Mouse (Mus musculus): Measurements from ENCODE around the gene Sdr42e1. TPM values are rescaled to one million over a fixed set of nuclear protein-coding genes. Genes with fewer than 3 reads are reported as not detected.
A peak's percentile ranks its signal among the peaks of the same experiment; 100 is the strongest.

Gene Sdr42e1
- 1 to 10 TPM; 2.1 to 2.8 (median 2.2) TPM for total RNA-seq (2022)

GRCm38 (mm10) chr8:117673430-117673830 lies at the start of gene Sdr42e1:
TSS of gene Sdr42e1 (minus strand) at chr8:117673689.
- peak; percentile 43 for DNase-seq (ENCODE audit: low spot score)

GRCm38 (mm10) chr8:117718152-117718860 lies 44.8 kb upstream of the Sdr42e1 start:
- DNase-seq (ENCODE audit: low spot score) = no peak

GRCm38 (mm10) chr8:117715896-117716295 lies 42.4 kb upstream of the Sdr42e1 start:
- DNase-seq (ENCODE audit: low spot score) = no peak

- no peak for DNase-seq (ENCODE audit: low spot score)
Observed at GRCm38 (mm10) chr8:117714604-117715003, 41.1 kb upstream of the Sdr42e1 start.

- no peak for DNase-seq (ENCODE audit: low spot score)
Observed at GRCm38 (mm10) chr8:117712226-117712625, 38.7 kb upstream of the Sdr42e1 start.

GRCm38 (mm10) chr8:117706141-117706540 lies 32.7 kb upstream of the Sdr42e1 start:
- no peak for DNase-seq (ENCODE audit: low spot score)

- no peak for DNase-seq (ENCODE audit: low spot score)
Observed at GRCm38 (mm10) chr8:117702701-117703100, 29.2 kb upstream of the Sdr42e1 start.

GRCm38 (mm10) chr8:117701859-117702258 lies 28.4 kb upstream of the Sdr42e1 start, which contains the start of gene Hsd17b2:
TSS of gene Hsd17b2 (plus strand) at chr8:117701904.
- DNase-seq (ENCODE audit: low spot score) = no peak

GRCm38 (mm10) chr8:117701246-117701645 lies 27.8 kb upstream of the Sdr42e1 start:
- no peak for DNase-seq (ENCODE audit: low spot score)

- DNase-seq (ENCODE audit: low spot score) = no peak
Observed at GRCm38 (mm10) chr8:117700699-117701098, 27.2 kb upstream of the Sdr42e1 start.

- no peak for DNase-seq (ENCODE audit: low spot score)
Observed at GRCm38 (mm10) chr8:117697248-117697647, 23.8 kb upstream of the Sdr42e1 start.

- DNase-seq (ENCODE audit: low spot score) = no peak
Observed at GRCm38 (mm10) chr8:117695636-117696035, 22.1 kb upstream of the Sdr42e1 start.

- no peak for DNase-seq (ENCODE audit: low spot score)
Observed at GRCm38 (mm10) chr8:117692131-117692530, 18.6 kb upstream of the Sdr42e1 start.

- DNase-seq (ENCODE audit: low spot score) = no peak
Observed at GRCm38 (mm10) chr8:117687890-117688289, 14.4 kb upstream of the Sdr42e1 start.

GRCm38 (mm10) chr8:117684504-117684903 lies 11.0 kb upstream of the Sdr42e1 start:
- no peak for DNase-seq (ENCODE audit: low spot score)

- no peak for DNase-seq (ENCODE audit: low spot score)
Observed at GRCm38 (mm10) chr8:117683925-117684472, 10.5 kb upstream of the Sdr42e1 start.

- DNase-seq (ENCODE audit: low spot score) = no peak
Observed at GRCm38 (mm10) chr8:117678650-117679049, 5.2 kb upstream of the Sdr42e1 start.

- no peak for DNase-seq (ENCODE audit: low spot score)
Observed at GRCm38 (mm10) chr8:117677011-117677410, 3.5 kb upstream of the Sdr42e1 start.

- no peak for DNase-seq (ENCODE audit: low spot score)
Observed at GRCm38 (mm10) chr8:117676460-117676859, 3.0 kb upstream of the Sdr42e1 start.

- DNase-seq (ENCODE audit: low spot score) = no peak
Observed at GRCm38 (mm10) chr8:117675171-117675570, 1.7 kb upstream of the Sdr42e1 start.

- no peak for DNase-seq (ENCODE audit: low spot score)
Observed at GRCm38 (mm10) chr8:117672558-117672957, 931 bp downstream of the Sdr42e1 start.

GRCm38 (mm10) chr8:117670461-117670860 lies 3.0 kb downstream of the Sdr42e1 start:
- DNase-seq (ENCODE audit: low spot score) = no peak

- no peak for DNase-seq (ENCODE audit: low spot score)
Observed at GRCm38 (mm10) chr8:117667349-117668124, 6.0 kb downstream of the Sdr42e1 start.

All from heart, adult 8-10 months (tissue).